Mouse (Mus musculus) frontal cortex, adult 2 months (tissue): ENCODE measurements around the gene Cops7b. TPM values are rescaled to one million over a fixed set of nuclear protein-coding genes. Genes with fewer than 3 reads are reported as not detected.

Experiments used
- DNase-seq, 2 experiments: peaks; one replicate each; pipeline ENCODE4 v3.0.0; 2022; ENCODE audit warnings: low spot score in 1 of 2; ENCODE audit errors: extremely low spot score in 1 of 2
- polyA plus RNA-seq: library from polyadenylated mRNA; depleted of rRNA; stranded (reverse); fragments of >200 nt; gene quantifications from 2 replicates; pipeline ENCODE4 v1.2.3, GENCODE M21; 2012

Cops7b gene
- polyA plus RNA-seq, 1 experiment, result 34.7 TPM

DNA sequence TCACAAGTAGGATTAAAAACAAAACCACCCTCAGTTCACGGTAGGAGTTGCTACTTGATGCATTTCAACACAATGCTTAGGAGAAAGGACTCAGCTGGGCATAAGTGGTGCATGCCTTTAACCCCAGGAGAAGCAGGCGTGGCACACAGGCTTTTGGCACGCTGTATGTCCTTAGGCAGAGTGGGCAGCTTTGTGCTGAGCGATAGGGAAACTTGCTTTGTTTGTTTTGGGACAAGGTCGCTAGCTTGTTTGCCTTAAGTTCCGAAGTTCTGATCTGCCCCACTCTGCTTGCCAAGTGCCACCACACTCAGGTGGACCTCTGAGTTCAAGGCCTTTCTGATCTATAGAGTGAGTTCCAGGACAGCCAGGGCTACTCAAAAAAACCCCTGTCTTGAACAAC lies 12.6 kb downstream of the Cops7b start:
- no peak for DNase-seq

DNA sequence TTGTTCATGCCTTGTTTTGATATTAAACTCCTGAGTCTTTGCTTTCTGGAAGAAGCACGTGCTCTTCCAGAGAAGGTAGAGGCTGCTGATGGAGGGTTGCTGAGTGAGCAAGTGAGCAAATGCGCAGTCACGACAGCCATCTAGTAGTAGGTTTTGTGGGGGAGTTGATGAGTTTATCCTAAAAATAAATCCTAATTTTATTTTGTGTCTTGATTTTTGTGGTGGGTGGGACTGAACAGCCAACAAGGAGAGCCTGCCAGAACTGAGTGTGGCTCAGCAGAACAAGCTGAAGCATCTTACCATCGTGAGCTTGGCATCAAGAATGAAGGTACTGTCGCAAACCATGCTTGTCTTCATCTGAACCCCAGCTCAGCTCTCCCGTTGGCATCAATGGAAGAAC lies 13.8 kb downstream of the Cops7b start:
- peak; percentile 49 to 63 for DNase-seq

DNA sequence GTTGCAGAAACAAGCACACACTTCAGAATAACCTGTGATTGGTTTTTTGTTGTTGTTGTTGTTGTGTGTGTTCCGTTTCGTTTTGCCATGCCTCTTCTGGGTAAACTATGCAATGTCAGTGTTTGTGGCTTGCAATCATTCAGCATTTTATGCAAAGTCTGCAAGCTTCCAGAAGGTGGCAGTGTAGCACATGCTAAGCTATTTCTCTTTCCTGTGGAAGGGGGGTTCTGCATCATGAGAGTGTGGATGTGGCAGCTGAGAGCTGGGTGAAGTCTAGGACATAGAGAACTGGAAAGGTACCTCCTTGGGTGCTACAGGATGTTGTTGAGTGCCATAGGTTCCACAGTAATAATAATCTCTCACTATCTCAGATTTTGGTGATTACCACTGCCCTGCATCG lies 15.8 kb downstream of the Cops7b start:
- peak in 1 of 2 experiments; percentile 42 for DNase-seq

DNA sequence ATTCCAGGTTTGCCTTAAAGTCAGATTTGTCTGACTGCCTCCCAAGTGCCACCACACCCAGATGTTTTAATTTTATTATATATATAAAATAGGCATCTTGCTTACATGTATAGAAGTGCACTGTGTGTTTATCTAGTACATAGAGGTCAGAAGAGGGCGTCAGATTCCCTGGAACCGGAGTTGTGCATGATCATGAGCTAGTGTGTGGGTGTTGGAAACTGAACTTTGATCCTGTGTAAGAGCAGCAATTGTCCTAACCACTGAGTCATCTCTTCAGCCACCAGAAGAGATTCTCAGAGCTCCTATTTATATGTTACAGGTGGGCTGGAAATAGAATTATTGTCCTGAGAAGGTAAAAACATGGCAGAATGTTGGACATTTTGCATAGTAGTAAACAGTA lies 17.4 kb downstream of the Cops7b start:
- no peak for DNase-seq

DNA sequence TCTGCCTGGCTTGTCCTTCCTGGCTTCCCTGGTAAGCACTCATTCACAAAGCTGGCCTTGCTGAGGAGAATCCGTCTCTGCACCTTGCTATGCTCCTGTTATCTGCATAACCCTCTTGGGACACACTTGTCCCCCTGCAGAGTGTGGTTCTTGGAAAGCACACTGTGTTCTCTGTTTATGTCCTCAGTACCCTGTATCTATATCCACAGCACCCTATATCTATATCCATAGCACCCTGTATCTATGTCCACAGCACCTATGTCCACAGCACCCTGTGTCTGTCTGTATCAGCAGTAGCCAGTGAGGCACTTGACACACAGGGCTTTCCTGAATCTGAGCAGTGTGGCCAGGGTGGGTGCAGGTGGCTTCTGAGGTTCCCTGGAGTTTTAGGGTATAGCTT lies 28.2 kb downstream of the Cops7b start:
- no peak for DNase-seq

DNA sequence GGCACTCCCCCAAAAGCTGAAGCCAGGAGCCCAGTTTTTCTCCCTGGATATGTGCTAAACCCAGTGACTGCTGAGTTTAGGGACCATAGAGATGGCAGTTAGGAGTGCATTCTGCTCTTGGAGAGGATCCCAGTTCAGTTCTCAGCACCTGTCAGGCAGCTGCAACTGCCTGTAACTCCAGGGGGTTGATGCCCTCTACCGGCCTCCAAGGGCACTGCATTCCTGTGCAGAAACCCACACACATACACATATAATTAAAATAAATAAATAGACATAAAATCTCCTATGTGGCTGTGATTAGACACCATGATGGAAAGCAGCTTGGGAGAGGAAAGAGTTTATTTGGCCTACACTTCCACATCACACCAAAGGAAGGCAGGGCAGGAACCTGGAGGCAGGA lies 29.4 kb downstream of the Cops7b start:
- no peak for DNase-seq

DNA sequence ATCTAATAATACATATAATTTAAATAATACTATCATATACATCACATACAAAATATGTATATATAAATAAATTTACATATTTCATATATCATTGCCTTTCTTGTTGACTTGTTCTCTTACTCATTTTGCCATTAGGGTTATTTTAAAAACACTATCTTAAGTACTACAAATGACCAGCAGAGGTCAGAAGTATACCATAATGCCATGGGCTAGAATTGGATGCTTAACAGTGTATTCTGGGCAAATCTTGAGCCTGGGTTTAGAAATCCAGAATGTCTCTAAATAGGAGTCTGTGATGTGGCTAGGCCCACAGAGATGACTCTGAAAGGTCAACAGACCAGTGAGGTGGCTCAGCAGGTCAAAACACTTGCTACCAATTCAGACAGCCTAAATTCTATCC lies 31.6 kb downstream of the Cops7b start:
- DNase-seq, result peak in 1 of 2 experiments; percentile 66

DNA sequence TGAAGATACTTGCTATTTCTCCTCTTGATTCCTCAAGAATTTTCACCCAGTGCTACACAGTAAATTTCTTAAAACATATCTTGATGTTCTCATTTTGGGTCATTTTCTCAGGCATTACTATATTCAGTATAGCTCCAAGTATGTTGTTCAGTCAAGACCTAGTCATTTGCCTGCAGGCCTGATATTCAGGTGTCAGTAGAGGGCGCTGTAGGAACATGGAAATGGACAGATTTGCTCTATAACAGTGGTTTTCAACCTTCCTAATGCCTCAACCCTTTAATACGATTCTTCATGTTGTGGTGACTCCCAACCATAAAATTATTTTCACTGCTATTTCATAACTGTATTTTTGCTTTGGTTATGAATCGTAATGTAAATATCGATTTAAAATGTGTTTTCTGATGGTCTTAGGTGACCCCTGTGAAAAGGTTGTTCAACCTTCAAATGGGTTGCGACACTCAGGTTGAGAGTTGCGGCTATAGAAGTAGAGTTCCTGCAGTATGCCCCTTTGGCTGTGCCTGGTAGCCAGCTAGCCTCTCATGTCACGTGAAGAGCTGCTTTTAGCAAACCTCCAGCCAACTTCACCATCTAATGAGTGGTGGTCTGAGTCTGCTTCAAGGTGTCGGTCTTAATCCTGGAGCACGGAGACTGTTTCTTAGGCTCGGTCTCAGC lies 35.9 kb downstream of the Cops7b start:
- DNase-seq, result peak; percentile 33 to 95

DNA sequence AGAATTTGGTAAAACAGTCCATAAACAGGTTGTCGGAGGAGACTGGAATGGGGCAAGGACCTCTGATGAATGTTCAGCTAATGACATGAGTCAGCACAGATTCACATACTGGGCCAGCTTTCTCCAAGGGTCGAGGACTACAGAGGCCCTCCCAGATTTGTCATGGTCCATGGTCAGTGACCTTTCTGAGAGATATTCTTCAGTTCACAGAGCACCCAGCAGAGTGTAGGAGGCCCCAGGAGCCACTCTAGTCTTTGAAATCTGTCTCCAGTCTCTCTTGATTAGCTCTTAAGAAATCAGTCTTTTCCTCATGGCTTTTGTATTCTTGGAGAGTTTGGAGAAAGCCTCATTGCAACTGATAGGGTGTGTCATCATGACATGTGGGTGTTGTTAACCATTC lies 39.6 kb downstream of the Cops7b start:
- DNase-seq, result no peak

DNA sequence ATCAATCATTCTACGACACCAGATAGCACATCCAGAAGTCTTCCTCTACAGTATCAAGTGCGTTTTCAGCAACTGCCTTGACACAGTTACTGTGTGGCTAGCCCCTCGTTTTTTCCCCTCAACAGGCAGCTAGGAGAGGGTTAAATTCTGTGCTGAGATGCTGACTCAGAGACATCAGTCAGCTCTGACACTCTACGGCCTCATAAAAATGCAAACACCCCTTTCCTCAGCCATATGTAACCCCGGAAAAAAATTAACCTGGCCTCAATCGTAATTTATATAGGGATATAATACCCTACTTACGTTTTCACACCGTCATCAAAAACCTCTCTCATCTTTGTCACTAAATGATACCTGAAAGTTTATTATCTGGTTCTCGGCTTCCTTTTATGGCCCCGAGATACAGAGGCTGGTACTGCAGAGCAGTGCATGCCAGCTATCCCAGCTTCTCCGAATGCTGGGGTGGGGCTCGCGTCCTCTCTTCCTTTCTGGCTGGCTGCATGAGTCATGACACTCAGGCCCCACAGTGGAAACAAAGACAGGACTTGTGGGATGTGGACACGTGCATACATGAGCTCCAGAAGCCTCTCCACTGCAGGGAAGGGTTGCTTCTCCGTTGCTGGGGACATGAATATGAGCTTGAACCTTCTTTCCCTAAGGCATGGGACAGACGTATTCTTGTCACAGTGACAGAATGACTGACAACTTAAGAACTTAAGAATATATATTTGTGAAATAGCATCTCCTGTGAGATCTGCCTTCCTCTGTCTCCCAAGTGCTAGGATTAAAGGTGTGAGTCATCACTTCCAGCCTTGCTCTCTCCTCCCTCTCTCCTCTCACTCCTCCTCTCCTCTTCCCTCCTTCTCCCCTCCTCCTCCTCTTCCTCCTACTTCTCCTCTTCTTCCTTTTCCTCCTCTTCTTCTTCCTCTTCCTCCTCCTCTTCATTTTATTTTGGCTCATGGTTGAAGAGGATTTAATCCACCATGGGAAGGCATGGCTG lies 40.6 kb downstream of the Cops7b start:
- peak in 1 of 2 experiments; percentile 18 for DNase-seq

DNA sequence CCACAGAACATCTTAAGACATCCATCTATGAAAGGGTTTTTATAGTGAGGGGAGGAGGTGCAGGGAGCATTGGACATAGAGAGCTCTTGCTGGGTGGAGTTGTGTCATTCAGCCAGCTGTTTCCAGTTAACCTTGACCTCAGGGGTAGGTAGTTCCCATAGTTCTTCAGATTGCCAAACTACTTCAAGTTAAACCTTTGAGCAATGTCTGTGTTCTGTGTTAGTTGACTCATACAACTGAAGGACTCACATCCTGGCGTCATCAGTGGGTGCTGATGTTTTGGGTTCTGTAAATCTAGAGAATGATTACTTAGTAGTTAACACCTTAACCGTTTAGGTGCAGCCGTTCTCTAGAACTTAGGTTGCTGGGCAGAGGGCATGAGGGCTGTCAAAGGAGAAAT lies 45.6 kb downstream of the Cops7b start:
- no peak for DNase-seq

DNA sequence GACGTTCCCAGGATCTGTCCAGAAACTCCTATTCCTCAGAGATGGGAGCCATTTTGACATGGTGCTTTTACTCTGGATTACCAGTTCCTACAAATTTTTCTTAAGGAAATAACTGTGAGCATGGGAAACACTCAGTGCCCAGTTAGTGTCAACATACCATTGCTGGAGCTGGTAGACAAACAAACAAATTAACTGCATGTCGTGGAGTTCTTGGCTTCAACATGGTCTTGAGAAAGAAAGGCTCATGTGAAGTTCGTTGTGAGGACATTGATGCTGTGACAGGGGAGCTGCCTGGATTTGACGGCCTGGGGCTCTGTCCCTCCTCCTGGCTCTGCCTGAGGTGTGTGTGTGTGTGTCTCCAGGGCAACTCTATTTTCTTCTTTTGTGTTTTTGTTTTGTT lies 47.2 kb downstream of the Cops7b start:
- no peak for DNase-seq

DNA sequence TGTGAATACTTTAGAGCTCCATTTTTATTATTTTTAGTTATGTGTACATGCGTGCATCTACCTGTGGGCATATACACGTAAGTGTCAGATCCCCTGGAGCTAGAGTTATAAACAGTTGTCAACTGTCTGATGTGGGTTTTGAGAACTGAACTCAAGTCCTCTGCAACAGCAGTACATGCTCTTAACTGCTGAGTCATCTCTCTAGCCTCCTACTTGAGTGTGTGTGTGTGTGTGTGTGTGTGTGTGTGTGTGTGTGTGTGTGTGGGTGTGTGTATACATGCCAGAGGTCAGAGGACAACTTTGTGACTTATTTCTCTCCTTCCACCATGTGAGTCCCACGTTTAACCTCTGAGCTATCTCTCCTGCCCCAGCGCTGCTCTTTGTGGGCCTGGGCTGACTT lies 47.8 kb downstream of the Cops7b start:
- DNase-seq, result no peak

DNA sequence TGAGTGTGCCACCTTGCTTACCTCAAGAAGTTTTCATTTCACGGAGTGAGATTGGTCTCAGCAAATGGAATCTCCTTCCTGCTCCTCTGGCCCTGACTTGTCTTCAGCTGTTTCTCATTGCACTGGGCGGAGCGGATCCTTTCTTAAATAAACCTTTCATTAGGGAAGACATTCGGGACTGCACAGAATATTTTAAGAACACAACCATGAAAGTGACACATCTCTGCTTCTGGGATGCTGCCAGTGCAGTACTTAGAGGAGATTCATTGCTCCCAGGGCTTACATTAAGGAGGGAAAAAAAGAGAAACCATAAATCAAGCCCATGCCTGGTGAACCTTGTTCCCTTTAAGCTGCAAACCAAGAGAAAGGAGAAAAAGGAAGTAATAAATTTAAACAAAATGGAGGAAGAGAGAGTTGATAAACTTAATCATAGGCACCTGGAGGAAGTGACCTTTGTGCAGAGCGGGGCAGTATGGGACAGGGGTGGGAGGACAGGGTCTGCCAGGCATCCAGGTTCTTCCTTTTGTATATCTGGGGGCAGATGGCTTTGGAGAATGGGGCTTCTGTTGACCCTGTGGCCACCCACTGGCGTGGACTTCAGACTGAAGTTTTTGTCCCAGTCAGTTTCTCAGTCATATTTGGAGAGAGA lies 50.2 kb downstream of the Cops7b start:
- no peak for DNase-seq

DNA sequence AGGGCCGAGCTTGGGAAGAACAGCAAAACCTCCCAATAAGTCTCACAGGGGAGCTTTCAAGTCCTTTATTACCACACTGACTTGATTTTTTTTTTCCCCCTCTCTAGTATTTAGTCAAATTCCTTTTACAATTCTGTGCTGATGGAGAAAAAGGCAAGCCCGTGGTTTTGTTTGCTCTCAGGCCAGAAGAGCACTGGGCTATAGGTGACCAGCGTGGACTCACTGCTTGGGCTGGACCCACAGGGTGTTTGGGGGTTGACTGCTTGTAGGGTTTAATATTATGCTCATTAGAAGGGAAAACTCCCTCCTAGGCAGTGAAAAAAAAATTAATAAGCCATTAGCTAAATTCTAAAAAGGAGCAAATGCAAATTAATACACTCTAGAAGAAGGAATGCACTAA lies 50.7 kb downstream of the Cops7b start:
- DNase-seq, result no peak

DNA sequence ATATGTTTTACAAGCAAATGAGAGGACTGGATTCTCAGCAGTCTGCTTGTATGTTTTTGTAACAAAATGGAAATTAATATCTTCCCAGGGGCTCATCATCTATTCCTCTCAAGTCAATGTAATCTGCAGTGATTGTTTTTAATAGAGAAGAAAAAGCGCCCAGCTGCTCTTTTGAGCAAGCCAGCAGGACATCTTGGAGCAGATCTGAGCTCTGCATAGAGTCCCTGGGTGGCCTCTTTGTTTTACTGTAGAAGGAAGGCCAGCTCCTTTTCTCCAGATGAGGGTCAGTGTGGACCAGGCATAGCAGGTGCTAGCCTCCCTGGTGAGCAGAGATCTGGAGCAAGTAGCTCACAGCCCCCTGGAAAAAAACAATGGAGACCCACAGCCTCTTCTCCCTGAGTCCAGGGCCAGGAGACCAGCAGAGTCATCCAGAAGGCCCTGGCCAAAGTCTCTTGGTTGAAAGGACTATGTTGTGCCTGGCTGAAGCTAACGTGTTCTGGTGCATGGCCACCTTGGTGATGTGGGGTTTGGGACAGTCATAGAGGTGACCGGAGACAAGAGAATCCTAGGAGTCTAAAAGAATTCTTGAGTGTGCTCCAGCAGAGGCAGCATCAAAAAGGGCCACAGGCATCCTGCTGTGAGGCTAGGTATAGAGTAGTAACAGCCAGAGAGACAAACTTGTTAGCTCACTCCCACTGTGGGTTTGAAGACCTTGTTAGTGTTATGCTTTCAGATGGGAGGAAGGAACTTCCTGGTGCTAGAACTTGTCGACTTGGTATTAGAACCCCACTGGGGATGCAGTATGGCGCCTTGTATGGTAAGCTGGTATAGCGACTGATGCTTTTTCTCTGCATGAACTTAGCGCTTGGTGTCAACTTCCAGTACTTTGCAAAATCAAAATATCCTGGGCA lies 51.4 kb downstream of the Cops7b start:
- no peak for DNase-seq

DNA sequence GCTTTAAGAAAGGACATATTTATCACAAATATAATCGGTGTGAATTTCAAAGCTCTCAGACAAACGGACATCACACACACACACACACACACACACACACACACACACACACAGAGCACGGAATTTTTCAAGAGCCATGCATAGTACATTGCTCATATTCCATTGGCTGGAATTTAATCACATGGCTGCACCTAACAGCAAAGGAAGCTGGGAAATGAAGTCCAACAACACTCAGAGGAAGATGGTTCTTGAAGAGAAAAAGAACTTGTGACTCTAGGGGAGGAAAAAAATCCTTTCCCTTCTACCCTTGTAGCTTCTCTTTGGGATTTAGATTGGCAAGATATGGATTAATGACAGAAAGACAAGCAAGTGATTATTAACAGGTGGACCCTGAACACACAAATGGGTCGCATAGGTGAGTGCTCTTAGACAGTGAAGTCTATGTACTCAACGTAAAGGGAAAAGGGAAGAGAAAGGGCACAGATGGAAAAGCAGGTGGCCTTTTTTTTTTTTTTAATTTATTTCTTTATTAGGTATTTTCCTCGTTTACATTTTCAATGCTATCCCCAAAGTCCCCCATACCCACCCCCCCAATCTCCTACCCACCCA lies 52.2 kb downstream of the Cops7b start:
- DNase-seq, result peak in 1 of 2 experiments; percentile 53

DNA sequence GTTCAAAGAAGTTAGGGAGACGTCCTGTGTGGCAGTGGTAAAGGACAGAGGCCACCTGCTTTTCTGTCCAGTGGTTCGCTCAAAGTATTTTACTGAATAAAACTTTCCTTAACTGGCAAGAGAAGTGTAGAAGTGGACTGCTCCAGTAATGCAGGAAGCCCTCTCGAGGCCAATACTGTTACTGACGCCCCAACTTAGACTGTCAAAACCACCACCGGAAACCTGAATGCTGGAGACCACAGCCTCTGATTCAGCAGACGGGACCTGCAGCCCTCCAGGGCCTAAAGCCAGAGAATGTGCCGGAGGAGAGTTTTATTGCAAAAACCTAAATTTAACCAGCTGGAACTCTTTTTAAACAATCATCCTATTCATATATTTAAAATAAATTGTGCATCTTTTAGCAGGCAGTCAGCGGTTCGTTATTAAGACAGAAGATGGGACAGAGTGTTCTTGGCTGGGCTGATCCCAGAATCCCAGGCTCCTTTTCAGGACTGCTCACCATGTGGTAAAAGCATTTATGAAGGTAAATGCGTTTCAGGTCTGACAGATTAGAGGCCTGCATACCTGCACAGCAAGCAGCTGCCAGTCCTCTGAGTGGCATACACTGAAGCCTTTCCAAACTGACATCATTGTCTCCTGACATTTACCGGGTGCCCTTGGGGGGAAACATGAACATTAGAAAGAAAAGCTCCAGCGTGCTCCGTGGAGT lies 60.6 kb downstream of the Cops7b start:
- no peak for DNase-seq

DNA sequence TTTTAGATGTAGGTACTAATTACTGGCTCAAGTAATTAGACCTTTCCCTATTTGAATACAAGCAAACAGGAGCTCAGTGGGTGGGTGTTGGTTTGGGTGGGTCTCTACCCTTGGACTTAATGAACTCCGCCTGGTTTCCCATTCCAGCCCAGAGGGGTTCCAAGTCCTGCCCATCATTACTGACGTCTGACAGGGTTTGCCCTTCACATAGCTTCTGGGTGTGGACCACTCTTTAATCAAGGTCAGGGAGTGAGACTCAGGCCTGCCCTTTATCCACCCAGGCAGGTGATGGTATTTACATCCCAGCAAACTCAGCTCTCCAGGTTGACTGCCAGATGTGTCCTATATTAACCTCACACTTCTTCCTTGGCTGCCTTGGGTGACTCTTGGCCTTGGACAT lies 64.8 kb downstream of the Cops7b start:
- no peak for DNase-seq
